Mouse (Mus musculus) heart, postnatal 14 days (tissue): ENCODE measurements around the gene Atg16l2. TPM values are rescaled to one million over a fixed set of nuclear protein-coding genes. Genes with fewer than 3 reads are reported as not detected.

Source experiments
- DNase-seq, 2 experiments: peaks; one replicate each; pipeline ENCODE4 v3.0.0; 2021 to 2022
- intact Hi-C: fragments of 180-260 bp; cut with DNase I; formaldehyde crosslinking; loops from one replicate; pipeline ENCODE4 v1.15.1; 2025
- total RNA-seq, 2 experiments: library from RNA; stranded (reverse); gene quantifications; 2 replicates each; pipeline ENCODE4 v1.2.3; 2021

The Atg16l2 gene
- total RNA-seq, 2 experiments from 2014 or later = 12.4 to 13.5 TPM

DNA sequence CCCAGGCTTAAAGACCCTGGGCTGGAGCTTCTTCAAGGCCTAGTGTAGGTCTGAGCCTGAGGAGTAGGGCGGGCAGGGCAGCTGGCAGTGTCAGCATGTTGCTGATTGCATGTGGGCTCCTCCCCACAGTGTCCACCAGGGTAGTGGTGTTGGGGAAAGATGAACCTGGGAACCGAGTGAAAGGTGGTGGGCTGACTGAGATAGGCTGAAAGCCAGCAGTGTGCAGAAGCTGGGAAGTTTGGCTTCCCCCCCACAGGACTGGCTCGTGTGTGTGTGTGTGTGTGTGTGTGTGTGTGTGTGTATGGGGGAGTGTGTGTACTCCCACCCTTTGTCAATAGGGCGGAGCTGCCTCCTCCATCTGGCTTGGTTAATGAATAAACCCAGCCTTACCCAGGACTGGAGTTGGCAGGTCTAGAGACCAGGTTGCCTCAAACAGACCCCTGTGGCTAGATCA is 21.1 kb upstream of the Atg16l2 start:
- intact Hi-C loops = no loop called here
- DNase-seq = no peak

DNA sequence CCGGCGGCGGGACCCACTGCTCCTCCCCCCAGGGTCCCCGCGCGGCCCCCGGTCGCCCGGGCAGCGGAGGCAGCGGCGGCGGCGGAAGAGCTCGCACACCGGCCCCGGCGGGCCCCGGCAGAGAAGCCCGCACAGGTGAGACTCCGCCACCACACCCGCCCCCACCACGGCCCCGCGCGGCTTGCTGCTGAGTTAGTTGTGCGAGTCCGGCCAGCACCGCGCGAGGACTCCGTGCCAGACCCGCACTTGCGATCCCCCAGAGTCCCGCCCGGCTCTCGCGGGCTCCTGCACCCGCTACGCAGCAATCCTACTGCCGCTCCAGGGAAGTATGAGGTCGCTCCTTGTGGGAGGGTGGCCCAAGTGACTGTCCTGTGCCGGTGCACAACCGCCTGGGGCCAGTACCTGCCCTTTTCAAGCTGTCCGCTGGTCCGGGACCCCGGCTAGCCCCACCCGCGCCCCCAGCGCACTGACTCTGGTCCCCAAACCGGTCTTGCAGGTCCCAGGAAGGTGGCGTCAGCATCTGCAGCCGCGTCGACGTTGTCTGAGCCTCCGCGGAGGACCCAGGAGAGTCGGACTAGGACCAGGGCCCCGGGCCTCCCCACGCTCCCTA is 19.3 kb upstream of the Atg16l2 start:
- peak in 1 of 2 experiments; percentile 19 for DNase-seq
- intact Hi-C loops = no loop called here

DNA sequence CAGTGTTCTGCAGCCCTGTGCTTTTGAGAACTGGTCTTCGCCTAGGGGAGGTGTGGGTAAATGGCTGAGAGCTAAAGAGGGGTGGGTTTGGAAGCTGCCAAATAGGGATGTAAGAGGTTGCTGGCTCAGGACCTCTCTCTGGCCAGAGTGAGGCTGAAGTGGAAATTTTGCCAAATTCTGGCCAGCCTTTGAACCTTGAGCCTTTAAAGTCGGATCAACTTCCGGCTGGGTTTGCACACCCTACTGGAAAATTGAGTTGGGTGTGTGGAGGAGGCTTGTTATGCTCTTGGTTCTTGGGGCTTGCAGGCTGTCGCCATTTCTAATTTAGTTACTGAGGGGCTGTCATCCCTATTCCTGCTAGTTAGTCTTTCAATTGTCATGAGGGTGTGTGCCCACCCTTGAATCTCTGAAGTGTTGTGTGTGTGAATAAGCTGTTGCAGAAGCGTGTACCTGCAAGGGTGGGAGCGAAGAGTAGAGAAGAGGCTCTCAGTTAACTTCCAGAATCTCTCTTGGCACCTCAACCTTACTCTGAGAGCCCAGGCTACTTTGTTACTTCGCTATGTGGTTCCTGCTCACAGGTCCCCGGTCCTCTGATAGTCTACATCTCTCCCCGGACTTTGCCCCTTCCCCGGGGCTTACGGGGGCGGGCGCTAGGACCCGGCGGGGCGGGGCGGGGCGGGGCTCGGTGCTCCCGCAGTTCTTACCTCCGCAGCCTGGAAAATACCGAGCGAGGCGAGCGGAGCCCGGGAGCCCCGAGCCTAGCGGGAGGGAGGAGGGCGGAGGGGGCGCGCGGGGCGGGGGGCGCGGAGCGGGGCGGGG is 18.6 kb upstream of the Atg16l2 start:
- intact Hi-C loops = no loop called here

DNA sequence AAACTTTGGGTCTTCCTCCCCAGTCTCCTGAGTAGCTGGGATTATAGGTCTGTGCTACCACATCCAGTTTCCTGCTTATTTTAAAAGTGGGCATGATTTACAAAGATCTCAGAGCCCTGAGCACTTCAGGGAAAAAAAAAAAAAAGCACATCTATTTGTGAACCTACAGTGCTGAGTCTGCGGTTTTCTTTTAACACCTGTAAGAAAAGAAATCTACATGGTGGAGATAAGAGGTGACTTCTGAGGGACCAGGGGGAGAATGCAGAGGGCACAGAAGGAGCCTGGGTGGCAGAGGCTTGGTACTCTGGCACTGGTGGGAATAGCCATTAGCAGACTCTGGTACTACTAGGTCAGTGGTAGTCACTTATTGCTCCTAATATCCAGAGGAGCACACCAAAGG is 17.7 kb upstream of the Atg16l2 start:
- DNase-seq = no peak
- intact Hi-C loops = no loop called here

More for the DNA sequence above, 18.6 kb upstream of the Atg16l2 start:
- DNase-seq = peak in 1 of 2 experiments; percentile 30

DNA sequence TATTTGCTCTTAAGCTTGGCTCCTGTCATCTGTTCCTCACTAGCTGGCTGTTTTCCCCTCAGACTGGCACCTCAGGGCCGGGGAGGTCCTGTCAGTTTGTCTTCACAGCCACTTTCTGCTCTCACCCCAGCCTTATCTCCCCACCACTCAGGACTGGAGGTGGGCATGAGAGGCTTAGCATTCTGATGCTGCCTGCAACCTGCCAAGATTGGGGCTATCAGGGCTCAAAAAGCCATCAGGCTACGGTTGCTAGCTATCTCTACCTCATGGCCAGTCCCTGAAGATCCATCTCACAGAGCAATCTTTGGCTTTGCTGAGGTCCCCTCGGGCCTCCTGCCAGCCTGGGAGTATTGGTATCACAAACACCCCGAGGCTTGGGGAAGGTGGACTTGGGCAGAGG is 16.8 kb upstream of the Atg16l2 start:
- no peak for DNase-seq

DNA sequence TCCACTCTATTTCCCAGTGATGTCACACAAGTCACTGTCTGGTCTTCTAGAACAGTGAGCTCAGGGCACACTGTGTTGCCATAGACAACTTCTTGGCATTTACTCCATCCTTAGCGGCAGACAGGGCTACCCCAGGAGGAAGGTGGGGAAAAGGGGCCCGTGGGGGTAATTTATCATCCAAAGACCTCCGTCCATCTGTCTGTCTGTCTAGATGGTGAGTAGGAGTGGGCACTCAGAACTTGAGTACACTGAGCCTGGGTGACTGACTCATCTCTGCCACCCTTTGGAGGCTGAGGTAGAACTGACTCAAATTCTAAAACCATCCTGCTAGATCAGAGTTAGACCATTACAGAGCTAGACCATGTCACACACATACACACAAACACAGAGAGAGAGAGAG is 15.0 kb upstream of the Atg16l2 start, which contains the start of gene Stard10:
Gene Stard10, plus strand, starts transcription at position 73 of the 400 bp plus-strand sequence.
- no peak for DNase-seq
- intact Hi-C loops = no loop called here

More for the DNA sequence above, 16.8 kb upstream of the Atg16l2 start:
- intact Hi-C loops = no loop called here

DNA sequence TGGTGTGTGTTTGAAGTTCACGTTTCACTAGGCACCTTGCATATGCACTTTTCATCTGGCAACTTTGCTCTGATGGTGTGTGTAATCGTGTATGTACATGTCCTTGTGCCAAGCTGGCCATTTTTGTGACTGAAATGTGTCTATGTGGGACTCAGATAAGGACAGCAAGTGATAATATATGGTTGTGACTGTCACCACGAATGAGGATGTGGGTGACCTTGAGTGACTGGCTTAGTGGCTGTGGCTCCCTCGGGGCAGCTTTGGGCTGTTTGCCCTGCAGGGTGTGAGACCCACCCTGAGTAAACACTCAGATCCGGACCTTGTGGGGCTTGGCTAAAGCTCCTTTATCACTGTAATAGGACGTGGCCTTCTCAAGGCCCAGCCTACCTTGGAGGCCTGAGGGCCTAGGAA is 14.5 kb upstream of the Atg16l2 start:
- intact Hi-C loops = no loop called here
- DNase-seq = no peak

DNA sequence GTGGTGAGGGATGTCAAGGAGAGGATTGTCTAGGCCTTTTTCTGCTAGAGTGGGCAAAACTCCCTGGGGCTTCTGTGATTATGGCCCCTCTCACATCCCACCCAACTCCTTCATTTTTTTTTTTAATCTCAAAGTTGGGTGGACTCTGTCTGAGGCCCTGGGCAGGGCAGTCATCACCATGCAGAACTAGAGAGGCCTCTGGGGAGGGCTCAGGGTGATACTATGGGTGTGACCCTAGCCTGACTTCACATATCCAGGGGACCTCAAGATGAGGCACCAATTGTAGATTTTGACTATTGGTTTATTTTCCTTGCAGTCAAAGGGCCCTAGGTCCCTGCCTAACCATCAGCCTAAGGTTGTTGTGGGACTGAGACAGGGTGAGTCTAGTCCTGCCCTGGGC is 13.6 kb upstream of the Atg16l2 start:
- intact Hi-C loops = no loop called here

DNA sequence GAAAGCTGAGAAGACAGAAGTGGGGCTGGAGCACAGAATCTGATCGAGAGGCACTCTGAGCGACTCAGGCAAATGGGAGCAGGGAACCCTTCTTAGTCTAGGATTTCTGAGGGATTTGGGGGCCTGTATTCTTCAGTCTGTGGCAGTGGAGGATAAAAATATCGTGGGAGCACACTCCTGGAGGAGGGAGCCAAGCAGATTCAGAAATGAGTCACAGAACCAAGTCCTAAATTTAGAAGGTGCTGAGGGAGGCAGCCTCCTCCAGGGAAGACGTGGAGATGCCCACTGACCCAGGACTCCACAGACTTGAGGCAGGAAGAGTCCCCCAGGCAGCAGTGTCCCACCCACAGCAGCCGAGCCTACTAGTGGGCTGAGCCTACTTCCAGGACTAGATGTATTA is 12.3 kb upstream of the Atg16l2 start:
- intact Hi-C loops = no loop called here
- DNase-seq = no peak

More for the DNA sequence above, 13.6 kb upstream of the Atg16l2 start:
- no peak for DNase-seq

DNA sequence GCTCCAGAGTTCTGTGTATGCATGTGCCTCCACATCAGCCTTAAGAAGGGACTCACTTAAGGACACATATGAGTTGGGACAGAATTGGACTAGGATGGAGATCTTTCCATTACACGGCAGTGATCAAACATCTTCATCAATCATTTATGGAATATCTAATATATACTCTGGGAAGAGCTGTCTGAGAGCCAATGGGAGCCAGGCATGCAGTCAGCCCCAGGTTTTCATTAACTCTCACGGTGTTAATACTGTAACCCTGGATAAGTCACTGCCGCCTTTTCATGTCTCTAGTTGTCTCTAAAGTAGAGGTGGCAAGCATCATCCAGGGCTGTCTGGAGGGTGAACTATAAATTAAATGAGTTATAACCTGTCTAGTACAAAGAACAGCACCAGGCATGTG is 11.0 kb upstream of the Atg16l2 start:
- DNase-seq = no peak
- intact Hi-C loops = no loop called here

DNA sequence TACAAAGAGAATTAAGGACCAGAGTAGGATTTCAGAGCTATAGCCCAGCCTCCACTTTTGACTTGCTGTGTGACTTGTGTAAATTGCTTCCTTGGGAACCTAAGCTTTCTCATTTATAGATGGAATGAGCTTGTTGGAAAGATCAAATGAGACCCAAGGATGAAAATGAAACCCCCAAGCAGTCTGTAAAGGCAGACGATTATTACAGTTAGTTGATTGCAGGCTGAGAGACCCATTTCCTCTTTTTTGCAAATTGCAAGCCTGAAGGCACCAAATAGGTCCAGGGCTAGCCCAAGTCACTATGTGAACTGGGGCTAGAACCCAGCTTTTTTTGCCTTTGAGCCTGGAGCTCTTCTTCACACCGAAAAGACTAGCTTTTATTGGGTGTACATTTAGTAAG is 9.0 kb upstream of the Atg16l2 start:
- no peak for DNase-seq
- intact Hi-C loops = loop anchor here (2.0 kb wide), 1 partner anchor 102 kb away; no protein-coding TSS in a partner anchor

DNA sequence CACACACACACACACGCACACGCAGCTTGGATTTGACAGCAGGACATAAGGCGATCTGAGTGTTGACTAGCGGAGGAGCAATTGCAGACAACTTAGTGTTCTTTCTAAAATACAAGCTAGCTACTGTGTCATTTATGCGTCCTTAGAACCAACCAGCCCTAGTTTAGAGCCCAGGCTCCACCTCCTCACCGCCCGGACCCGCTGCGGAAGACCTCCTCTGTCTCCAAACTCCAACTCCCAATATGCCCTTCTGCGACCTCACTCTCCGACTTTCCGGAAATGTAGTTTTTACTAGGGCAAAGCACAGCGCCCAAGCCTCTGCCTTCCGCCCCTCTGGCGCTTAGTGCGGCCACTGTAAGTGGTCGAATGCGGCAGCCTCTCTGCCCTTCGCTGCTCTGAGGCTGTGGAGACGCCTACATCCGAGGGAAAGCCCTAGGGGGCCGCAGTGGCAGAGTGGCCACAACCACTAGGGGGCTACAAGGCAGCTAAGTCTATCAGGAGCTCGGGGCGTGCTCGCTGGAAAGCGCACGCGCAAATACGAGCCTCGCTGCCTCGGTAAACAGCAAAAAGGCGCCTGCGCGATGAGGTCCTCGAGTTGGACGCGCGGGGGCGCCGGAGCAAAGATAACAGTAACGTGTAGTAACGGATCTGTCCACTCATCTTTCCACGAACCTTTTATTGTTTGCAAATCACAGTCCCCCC is 8.4 kb upstream of the Atg16l2 start:
- intact Hi-C loops = loop anchor here (1.0 to 2.0 kb wide), 2 partner anchors 64 to 102 kb away; no protein-coding TSS in a partner anchor
- DNase-seq = peak; percentile 97

DNA sequence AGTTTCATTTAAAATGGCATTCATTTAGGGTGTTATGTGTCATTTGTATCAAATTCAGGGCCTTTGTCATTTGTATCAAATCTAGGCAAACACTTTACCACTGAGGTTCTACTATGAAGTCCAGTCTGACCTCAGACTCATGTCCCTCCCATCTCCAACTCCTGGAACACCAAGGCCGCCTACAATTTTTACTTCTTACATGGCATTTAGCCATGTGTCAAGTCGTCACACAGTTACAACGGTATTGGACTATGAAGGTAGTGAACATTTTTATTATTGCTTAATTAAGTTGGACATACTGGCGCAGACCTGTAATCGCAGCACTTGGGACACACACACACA is 7.9 kb upstream of the Atg16l2 start:
- no peak for DNase-seq
- intact Hi-C loops = loop anchor here (1.0 to 2.0 kb wide), 2 partner anchors 64 to 103 kb away; no protein-coding TSS in a partner anchor

DNA sequence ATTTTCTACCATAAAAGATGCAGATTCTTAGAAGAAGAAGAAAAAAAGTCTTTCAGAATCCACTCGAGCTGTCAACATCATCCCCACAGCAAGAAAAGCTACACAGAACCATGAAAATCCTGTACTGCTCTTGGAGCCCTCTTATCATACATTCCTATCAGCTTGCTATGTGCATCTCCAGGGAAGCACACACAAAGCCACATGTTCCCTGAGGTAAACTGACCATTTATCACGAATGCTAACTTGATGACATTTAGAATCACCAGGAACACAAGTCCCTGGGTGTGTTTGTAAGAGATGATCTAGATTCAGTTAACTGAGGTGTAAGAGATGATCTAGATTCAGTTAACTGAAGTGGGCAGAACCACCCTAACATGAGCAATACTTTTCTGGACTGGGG is 4.8 kb upstream of the Atg16l2 start:
- intact Hi-C loops = no loop called here

DNA sequence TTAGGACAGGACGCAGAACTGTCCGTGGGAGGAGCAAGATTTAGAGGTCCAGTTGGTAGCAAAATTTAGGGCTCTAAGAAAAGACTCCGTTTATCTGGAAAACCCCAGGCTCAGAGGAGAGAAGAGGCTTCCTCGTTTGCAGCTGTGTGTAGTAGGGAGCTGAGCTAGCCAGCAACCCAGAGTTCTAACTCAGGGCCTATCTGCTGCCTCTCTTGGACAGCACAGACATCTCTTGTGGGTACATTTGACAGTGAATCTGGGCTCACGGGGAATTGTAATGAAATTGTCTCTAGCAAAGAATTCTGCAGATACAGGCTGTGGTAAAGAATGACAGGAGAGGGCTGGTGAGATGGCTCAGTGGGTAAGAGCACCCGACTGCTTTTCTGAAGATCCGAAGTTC is 640 bp upstream of the Atg16l2 start:
- intact Hi-C loops = no loop called here

More for the DNA sequence above, 4.8 kb upstream of the Atg16l2 start:
- no peak for DNase-seq

DNA sequence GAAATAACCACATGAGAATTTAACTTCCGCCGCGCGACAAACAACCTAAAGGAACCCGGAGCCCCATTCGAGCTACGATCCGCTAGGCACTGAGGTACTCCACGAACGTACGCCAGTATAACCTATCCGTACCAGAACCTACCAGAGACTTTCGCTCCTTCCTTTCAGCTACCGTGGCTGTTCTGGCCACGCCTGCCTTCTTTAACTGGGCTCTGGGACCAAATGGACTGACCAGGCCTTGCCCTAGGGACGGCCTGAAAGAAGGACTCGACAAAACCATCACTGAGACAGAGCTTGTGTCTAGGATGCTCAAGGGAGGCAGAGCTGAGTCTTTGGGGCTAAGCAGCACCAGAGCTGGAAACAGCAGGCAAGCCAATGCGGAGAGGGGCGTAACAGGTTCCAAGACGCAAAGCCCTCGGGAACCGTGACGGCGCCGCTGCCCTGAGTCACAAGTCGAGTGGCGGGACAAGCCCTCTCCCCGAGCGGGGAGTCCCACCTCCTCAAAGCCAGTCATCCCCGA is 630 bp downstream of the Atg16l2 start:
- no peak for DNase-seq
- intact Hi-C loops = no loop called here

More for the DNA sequence above, 640 bp upstream of the Atg16l2 start:
- no peak for DNase-seq

DNA sequence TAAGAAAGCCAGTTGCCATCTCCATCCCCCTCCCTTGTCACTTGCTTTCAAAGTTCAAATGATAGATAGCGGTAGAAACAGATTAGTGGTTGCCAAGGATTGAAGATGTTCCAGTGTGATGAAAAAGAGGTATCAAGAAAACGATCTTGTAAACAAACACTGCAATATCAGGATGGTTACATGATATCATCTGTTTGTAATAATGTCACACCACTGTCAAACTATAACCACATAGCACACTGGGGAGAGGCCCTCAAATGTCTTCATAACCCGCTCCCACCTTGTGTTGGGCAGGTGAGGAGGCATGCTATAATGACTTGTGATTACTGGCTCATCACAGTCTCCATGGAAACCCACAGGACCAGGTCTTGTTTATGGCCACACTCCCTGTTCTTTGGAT is 3.7 kb downstream of the Atg16l2 start:
- no peak for DNase-seq
- intact Hi-C loops = no loop called here

DNA sequence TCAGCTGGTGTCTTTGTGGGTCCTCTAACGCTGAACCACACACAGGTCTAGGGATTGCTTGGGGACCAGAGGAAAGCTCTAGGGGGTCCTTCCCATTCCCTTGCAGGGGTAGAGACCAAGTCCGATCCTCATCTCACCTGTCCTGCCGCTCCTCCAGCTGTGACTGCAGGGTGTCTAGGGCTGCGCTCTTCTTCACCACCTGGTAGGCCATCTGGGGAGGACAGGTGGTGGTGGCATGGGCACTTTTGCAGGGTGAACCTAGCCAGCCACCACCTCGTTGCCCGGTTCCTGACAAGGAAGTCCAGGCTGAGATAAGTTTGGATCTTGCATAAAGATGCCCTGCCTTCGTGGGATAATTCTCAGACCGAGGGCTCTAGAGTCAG is 5.0 kb downstream of the Atg16l2 start:
- intact Hi-C loops = no loop called here
- no peak for DNase-seq

DNA sequence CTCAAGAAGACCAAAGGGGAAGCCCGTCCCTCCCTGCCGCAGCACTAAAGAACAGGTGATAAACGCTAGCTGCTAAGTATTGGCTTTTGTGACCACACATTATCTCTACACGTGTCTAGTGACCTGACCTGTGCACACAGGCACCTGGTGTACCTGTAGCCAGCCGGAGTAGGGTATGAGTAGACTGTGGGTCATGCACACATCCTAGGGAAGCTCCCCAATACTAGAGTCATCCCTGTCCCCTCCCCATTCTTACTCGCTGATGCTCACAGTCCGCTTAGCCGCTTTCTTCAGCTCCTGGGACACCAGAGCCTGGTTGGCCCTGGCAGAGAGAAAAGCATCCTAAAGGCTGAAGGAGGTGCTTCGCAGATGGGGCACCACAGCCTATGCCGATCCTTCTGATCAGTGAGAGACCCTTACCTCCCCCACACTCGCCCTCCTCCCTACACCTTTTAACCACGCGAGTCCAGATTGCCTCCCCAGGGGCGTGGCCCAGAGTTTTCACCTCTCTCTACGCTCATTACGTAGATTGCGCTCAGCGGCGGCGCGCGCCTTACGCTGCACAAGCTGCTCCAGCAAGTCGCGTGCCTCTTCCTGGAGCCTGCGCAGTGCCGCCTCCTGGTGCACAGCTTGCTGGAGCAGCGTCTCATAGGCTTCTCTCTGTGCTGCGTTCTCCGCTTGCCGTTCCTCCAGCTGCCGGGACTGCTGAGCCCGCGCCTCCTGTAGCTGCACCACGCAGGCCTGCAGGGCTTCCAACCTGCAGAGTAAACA is 5.6 kb downstream of the Atg16l2 start:
- DNase-seq = peak; percentile 69 to 75
- intact Hi-C loops = no loop called here

DNA sequence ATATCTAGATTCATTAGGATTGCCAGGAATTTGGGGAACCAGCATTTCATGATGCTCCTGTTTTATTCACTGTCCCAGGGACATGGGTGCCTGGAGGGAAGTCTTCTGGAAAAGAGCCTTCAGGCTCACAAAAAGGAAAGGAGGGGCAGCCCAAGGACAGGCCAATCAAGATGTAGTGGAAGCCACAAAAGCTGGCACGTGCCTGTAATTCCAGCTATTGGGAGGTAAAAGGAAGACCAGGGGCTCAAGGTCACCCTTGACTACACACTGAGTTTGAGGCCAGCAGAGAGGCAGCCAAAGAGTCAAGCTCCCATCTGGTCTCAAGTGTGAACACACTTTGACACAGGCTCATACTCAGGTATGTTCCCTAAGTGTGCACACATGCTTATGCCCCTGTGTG is 6.6 kb downstream of the Atg16l2 start:
- DNase-seq = no peak
- intact Hi-C loops = no loop called here
